Mouse (Mus musculus) cerebellum, adult 9-10 months (tissue): ENCODE data around the gene Tomm40.

Experiments used
- DNase-seq: peaks from one replicate; pipeline ENCODE4 v3.0.0; 2022

Tomm40 gene

DNA sequence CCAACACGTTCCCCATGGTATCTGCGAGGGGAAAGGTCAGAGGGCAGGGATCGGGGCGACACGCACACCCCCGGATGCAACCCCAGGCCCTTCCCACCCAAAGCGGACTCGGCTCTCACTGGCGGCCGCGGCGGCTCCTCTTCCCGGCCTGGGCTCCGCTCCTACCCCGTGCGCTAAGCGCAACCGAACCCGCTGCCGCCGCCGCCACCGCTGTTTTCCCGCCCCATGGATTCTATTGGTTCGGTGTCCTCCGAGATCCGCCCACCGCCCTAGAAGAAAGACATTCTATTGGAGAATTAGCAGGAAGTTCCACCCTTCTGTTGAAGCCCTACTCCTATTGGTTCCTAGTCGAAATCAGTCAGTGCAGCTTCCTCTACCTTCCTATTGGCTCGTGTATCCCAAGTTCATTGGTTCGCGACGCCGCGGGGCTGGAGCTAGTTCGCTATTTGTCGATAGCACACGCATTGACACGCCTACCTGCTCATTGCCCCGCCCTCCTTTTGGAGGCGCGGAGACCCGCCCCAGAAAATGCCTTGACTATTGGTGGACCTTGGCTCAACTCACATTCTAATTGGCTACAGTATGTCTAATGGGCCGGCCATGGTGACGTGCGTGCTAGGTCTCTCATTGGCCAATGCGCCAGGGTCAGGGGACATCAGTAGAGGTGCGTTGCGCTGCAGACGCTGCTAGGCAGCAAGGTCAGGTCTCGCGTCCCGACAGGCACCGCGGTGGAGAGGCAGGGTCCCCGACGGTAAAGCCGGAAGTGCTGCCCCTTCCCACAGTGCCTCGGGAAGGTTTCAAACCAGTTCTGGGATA, at the start of gene Tomm40:
TSS of gene Tomm40 (minus strand) at position 200 of the 816 bp plus-strand sequence.
- DNase-seq, result peak; percentile 100

GRCm38 (mm10) chr7:19764581-19764980, 49.3 kb upstream of the Tomm40 start:
- DNase-seq, result no peak

GRCm38 (mm10) chr7:19763829-19764477, 48.7 kb upstream of the Tomm40 start:
- no peak for DNase-seq

- no peak for DNase-seq
Observed at GRCm38 (mm10) chr7:19762283-19762682, 47.0 kb upstream of the Tomm40 start.

DNA sequence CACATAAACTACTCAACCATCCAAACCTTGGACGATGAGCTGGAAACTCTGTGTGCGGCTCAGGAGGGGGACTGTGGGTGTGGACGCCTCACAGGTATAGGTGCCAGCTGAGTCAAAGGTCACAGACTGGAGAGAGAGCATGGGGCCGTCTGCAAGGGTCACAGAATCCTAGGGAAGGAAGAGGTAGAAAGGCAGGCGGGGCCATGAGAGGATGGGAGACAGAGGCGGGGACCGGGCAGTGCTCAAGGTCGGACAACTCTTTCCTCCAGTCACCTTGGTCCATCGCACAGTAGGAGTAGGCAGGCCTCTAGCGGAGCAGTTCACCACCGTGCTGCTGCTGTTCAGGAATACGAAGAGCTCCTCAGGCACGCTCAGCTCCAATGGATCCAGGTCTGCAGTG, 44.8 kb upstream of the Tomm40 start:
- DNase-seq, result no peak

DNA sequence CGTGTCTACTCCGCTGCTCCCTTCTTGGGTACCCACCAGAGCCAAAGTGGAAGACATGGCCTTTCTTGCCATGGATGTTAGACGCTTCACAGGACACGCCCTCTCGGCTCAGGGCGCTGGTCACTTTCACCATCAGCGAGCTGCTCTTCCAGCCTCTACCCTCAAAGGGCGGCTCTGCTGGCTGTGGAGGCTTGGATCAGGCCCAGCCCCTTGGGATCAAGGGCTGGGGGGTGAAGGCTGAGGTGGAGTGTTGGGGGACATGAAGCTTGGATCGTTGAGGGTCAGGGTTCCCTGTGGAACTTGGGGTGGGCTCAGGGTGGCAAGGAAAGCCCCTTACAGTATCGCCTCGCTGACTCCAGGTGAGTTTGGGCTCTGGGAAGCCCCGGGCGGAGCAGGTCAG, 43.4 kb upstream of the Tomm40 start:
- DNase-seq, result no peak

GRCm38 (mm10) chr7:19755851-19756786, 40.9 kb upstream of the Tomm40 start:
- DNase-seq, result no peak

DNA sequence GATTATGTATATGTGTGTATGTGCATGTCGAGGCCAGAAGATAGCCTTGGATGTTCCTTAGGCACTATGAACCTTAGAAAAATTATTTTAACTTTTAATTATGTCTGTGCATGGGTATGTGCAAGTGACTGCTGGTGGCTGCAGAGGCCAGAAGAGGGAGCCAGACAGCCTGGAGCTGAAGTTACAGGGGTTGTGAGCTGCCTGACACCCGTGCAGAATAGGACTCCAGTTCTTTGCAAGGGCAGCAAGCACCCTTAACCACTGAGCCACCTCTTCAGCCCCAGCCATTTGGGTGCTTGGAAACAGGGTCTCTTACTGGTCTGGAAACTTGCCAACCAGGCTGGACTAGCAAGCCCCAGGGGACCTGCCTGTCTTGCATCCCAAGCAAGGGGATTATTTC, 39.8 kb upstream of the Tomm40 start:
- no peak for DNase-seq

- no peak for DNase-seq
Observed at GRCm38 (mm10) chr7:19754065-19754464, 38.8 kb upstream of the Tomm40 start.

- no peak for DNase-seq
Observed at GRCm38 (mm10) chr7:19753587-19753986, 38.3 kb upstream of the Tomm40 start.

DNA sequence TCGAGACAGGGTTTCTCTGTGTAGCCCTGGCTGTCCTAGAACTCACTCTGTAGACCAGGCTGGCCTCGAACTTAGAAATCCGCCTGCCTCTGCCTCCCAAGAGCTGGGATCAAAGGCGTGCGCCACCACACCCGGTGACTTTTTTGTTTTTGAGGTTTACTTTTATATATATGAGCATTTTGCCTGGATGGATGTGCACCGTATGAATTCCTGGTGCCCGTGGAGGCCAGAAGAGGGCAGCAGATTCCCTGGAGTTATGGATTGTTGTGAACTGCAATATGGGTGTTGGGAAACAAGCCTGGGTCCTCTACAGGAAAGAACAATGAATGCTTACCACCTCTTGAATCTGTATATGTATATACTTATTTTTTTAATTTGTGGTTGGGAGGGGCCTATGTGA, 37.4 kb upstream of the Tomm40 start:
- no peak for DNase-seq

DNA sequence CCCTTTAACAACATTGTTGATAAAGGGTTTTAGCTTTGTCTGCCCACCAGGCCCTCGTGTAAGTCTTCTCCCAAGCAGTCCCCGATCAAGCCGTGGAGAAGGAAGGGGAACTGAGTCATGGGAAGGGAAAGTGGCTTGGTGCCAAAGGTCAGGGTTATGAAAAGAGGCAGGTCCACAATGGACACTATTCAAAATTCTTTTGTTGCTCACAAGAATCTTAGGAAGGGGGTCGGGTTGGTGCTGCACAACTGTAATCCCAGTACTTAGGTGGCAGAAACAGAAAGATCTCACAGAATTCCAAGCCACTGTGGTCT, 35.8 kb upstream of the Tomm40 start:
- DNase-seq, result no peak

DNA sequence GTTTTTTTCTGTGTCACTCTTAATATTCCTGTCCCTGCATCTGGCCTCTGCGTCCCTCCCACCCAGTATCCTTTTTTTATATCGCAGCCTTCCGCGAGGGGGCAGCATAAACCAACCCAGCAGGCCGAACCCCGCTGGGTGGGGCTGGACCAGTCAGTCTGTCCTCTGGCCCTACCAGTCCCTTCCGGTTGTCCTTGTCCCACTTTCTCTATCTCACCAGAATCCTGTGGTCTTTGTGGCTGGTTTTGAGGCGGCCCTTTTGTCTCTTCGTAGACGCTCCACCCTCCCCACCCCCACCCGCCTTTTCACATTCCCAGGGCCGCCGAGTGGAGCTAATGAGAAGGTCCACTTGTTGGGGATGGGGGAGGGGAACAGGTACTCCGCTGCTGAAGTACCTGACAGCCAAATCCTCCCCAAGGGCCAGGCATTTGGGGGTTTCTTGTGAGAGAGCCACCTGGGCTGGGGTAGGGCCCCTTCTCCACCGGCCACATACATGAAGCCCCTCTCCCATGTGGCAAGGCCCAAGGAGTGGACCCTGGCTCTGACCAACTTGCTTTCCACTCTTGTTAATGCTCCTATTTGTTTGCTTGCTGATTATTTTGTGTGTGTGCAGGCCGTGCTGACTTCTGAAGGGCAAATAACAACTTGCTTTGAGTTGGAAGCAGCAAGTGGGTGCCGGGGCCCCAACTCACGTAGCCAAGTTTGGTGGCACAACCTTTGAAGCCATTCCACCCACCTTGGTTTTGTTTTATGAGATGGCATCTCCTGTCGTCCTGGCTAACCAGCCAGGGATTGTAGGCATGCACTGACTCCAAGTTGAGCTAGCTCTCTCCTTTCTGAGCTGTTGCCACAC, 35.2 kb upstream of the Tomm40 start, which contains the start of gene Nectin2:
TSS of gene Nectin2 (minus strand) at position 267 of the 853 bp plus-strand sequence.
- peak; percentile 44 for DNase-seq

- peak; percentile 72 for DNase-seq
Observed at GRCm38 (mm10) chr7:19749389-19750216, 34.4 kb upstream of the Tomm40 start.

GRCm38 (mm10) chr7:19748219-19749195, 33.3 kb upstream of the Tomm40 start:
- no peak for DNase-seq

- no peak for DNase-seq
Observed at GRCm38 (mm10) chr7:19747420-19748218, 32.4 kb upstream of the Tomm40 start.

- DNase-seq, result no peak
Observed at GRCm38 (mm10) chr7:19746426-19747201, 31.4 kb upstream of the Tomm40 start.

- no peak for DNase-seq
Observed at GRCm38 (mm10) chr7:19745971-19746370, 30.7 kb upstream of the Tomm40 start.
